In genomic region chr2:102293181-102293580, GRCm38 (mm10) we compare ENCODE assay signal across 19 mouse cellular contexts.
DNase-seq lines count a peak whose midpoint lies in the region; ATAC-seq and TF ChIP-seq lines count a peak whose summit lies in the region.
"Had no signal": no experiment of that assay in that cellular context is flagged by ENCODE, and none has a peak within 500 bp of the region (broad histone marks: within the 10 kb centered on the region; RNA-seq: fewer than 3 reads in every experiment).

No protein-coding gene starts in this region.

- H3K27me3 ChIP-seq in embryonic facial prominence, embryonic 10.5 days (replicated peaks; ENCODE audit: low read depth, poor library complexity, severe bottlenecking) = no peaks in the 10 kb centered on the region
- no peaks in the 10 kb centered on the region for H3K27me3 ChIP-seq in kidney, embryonic 16.5 days (ENCODE audit: insufficient read depth, low read length)
- H3K27me3 ChIP-seq: intestine, embryonic 15.5 days had no signal

- H3K9me3 ChIP-seq in embryonic facial prominence, embryonic 10.5 days = no peaks in the 10 kb centered on the region
- no peaks in the 10 kb centered on the region for H3K9me3 ChIP-seq in kidney, embryonic 16.5 days (ENCODE audit: low read length)
- H3K9me3 ChIP-seq: intestine, embryonic 15.5 days; megakaryocyte, embryonic 14.5 days had no signal

- no peak for ATAC-seq in kidney, embryonic 16.5 days (ENCODE audit: low FRiP score, low TSS enrichment)
- no peak for ATAC-seq in megakaryocyte-erythroid progenitor cell, adult 5-6 weeks (replicated peaks; ENCODE audit: low FRiP score, low TSS enrichment, poor library complexity, severe bottlenecking)
- ATAC-seq: forebrain, embryonic 16.5 days; intestine, embryonic 15.5 days had no signal

- 78% methylated on average over 1 of the region's 1 CpGs for WGBS in embryonic facial prominence, embryonic 10.5 days
- WGBS in kidney, embryonic 16.5 days = 64% methylated on average over 1 of the region's 1 CpGs

- 0 out of 2 replicates have a peak, but pooled peaks have one; percentile 13 for TF ChIP-seq CTCF in layer of hippocampus, adult 2 months (conservative IDR thresholded peaks at IDR 0.05)

- peak overlapping the region; percentile 30 for H3K27ac ChIP-seq in layer of hippocampus, adult 2 months
- H3K27ac ChIP-seq in embryonic facial prominence, embryonic 10.5 days (replicated peaks) = no peak overlapping the region
- H3K27ac ChIP-seq in kidney, embryonic 16.5 days (ENCODE audit: low read length) = no peak overlapping the region
- H3K27ac ChIP-seq: hindbrain, embryonic 14.5 days; intestine, embryonic 15.5 days had no signal

- no peak overlapping the region for H3K4me3 ChIP-seq in layer of hippocampus, adult 2 months
- no peak overlapping the region for H3K4me3 ChIP-seq in embryonic facial prominence, embryonic 10.5 days
- no peak overlapping the region for H3K4me3 ChIP-seq in kidney, embryonic 16.5 days (ENCODE audit: low read length)
- H3K4me3 ChIP-seq: intestine, embryonic 15.5 days; megakaryocyte, embryonic 14.5 days had no signal

- no peak overlapping the region for H3K9ac ChIP-seq in kidney, embryonic 16.5 days (replicated peaks; ENCODE audit: low read length)
- H3K9ac ChIP-seq: hindbrain, embryonic 14.5 days; intestine, embryonic 15.5 days had no signal

- peaks cover 24% of the 10 kb centered on the region for H3K4me1 ChIP-seq in embryonic facial prominence, embryonic 10.5 days
- H3K4me1 ChIP-seq in kidney, embryonic 16.5 days (ENCODE audit: insufficient read depth, low read length) = peaks cover 11% of the 10 kb centered on the region; the same call in 1 of the 2 replicates
- H3K4me1 ChIP-seq: intestine, embryonic 15.5 days; megakaryocyte, embryonic 14.5 days had no signal

- H3K36me3 ChIP-seq in embryonic facial prominence, embryonic 10.5 days (replicated peaks) = no peaks in the 10 kb centered on the region
- no peaks in the 10 kb centered on the region for H3K36me3 ChIP-seq in kidney, embryonic 16.5 days (ENCODE audit: insufficient read depth, low read length)
- H3K36me3 ChIP-seq: intestine, embryonic 15.5 days had no signal

- DNase-seq in layer of hippocampus, adult 2 months (ENCODE audit: low spot score in 2 of 2) = no peak
- no peak for DNase-seq in layer of hippocampus, postnatal 14 days (ENCODE audit: low spot score in 2 of 2)
- DNase-seq in R1 (ENCODE audit: low read depth, low spot score) = peak; percentile 9
- peak; percentile 7 for DNase-seq in embryonic facial prominence, embryonic 10.5 days (ENCODE audit: low spot score)
- DNase-seq in lung, postnatal 36 days = peak; percentile 20
- DNase-seq: adrenal gland, adult 8-10 months; cerebellum, adult 9-11 months; gastrocnemius, postnatal 10 days; heart, postnatal 14 days; kidney, postnatal 4 days; liver; right cerebral cortex, postnatal 4 days; thymus, adult 2 months had no signal

- no peak overlapping the region for H3K4me2 ChIP-seq in kidney, embryonic 16.5 days (replicated peaks; ENCODE audit: low read depth, low read length)
- H3K4me2 ChIP-seq: hindbrain, embryonic 14.5 days; intestine, embryonic 15.5 days had no signal

Comparison
In these comparisons a context has a peak if more than half of its experiments do, and no peak if none do; other contexts are left out.
1. DNase-seq: peak in R1 (single experiment), embryonic facial prominence, embryonic 10.5 days (single experiment) and lung, postnatal 36 days (single experiment); none in layer of hippocampus, adult 2 months (0 of 2) and layer of hippocampus, postnatal 14 days (0 of 2).